Mouse (Mus musculus) central nervous system, embryonic 11.5 days (tissue): ENCODE data around the gene Ptpn1. TPM values are rescaled to one million over a fixed set of nuclear protein-coding genes. Genes with fewer than 3 reads are reported as not detected.

Source experiments
- polyA plus RNA-seq: library from polyadenylated mRNA; depleted of rRNA; stranded (reverse); fragments of >200 nt; gene quantifications from 2 replicates; pipeline ENCODE4 v1.2.3, GENCODE M21; 2012; rRNA removed

Ptpn1 gene
- polyA plus RNA-seq = 40.4 and 64.7 TPM in 2 replicates

DNA sequence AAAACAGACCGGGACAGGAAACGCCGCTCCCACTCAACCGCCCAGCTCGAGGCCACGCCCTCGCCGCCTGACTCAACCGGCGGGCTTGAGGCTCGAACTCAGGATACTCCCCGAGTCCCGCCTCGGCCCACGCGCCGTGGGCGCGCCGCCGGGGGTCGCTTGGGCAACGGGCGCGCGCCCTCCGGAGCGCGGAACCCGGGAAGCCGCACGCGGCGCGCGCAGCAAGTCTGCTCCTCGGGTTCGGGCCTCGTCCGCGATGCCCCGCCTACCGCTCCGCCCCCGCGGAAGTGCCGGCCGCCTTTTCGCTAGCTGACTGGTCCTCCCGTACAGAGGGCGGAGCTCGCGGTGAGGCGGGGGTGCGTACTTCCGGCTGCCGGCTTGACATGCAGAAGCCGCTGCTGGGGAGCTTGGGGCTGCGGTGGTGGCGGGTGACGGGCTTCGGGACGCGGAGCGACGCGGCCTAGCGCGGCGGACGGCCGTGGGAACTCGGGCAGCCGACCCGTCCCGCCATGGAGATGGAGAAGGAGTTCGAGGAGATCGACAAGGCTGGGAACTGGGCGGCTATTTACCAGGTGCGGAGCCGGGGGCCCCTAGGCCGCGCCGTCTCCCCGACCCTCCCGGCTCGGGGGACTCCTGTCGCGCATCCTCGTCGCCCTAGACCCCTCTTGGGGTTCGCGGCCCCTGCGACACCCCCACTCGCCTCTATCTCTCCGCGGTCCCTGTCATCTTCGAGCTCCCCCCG lies at the start of gene Ptpn1:
Ptpn1 (plus strand) TSS at position 73 of the 742 bp plus-strand sequence.

DNA sequence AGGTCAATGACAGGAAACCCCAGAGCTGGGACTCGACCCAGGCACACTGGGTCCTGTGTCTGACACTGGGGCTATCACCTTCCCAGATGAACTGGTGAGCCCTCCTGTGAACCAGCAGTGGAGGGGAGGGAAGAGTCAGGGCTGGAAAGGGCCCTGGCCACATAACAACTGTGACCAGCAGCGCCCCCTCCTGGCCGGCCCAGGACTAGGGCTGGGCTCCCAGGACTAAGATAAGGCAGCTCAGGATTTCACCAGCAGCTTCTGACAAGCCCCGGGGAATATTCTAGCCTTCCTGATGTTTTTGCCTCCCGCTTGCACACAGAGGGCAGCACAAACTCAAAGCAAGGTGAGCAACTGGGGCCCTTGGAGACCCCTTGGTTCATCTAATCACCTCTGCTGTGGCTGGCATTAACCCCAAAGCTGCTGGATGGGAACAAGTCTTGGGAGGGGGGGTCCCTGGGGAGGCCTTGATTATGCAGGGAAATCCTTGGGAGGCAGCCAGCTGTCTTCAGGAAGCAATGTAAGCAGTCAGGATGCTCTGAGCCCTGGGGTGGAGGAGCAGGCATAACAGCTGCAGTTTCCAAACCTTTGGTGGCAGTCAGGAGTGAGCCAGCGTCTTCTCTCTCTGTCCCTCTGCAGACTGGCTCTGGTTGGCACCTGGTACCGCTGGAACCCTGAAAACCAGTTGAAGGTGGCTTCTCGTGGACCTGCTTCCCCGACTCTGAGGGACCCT lies 78.2 kb downstream of the Ptpn1 start, which contains the start of gene Ripor3:
Ripor3 (minus strand) TSS at position 683 of the 733 bp plus-strand sequence.

Other genes with a start within 250 kb of the Ptpn1 start
- gene Cebpb, start 243.1 kb upstream of the Ptpn1 start, polyA plus RNA-seq = 6.3 and 6.8 TPM in 2 replicates
- 33.8 and 44.3 TPM in 2 replicates for gene Tmem189, start 242.2 kb upstream of the Ptpn1 start, polyA plus RNA-seq
- gene Ripor3, start 78.6 kb downstream of the Ptpn1 start, polyA plus RNA-seq = 3.3 and 6.0 TPM in 2 replicates
- gene Pard6b, start 148.9 kb downstream of the Ptpn1 start, polyA plus RNA-seq = 6.7 and 6.9 TPM in 2 replicates